Mouse (Mus musculus): ENCODE data around the gene C2.
"Not testable (repeated sequence)": the region's sequence is repeated elsewhere in the genome, so short reads cannot be mapped to it uniquely, and the experiment has no call there.

C2 gene

DNA sequence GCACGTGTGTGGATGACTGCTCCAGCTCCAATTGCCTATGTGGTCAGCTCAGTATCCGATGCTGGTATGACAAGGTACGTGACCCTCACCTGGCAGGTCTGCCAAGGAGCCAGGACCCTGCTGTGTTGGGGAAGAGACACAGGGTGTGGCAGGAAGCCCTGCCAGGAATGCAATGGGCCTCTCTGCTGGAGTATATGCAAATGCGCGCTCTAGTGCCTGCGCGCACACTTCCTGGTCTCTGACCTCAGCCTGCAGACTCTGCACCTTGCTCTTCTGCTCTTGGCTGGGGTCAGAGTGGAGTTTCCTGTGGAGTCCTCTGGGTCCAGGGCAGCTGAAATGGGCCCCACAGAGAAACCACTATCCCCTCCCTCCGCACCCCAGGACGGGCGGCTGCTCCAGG, 12.9 kb upstream of the C2 start:
- DNase-seq, result peak; percentile 69 to 77

GRCm38 (mm10) chr17:34902895-34903294, 4.8 kb upstream of the C2 start:
- no peak for DNase-seq

- not testable (repeated sequence) for DNase-seq
These were observed 3.9 kb upstream of the C2 start for GRCm38 (mm10) chr17:34901948-34902347.

DNA sequence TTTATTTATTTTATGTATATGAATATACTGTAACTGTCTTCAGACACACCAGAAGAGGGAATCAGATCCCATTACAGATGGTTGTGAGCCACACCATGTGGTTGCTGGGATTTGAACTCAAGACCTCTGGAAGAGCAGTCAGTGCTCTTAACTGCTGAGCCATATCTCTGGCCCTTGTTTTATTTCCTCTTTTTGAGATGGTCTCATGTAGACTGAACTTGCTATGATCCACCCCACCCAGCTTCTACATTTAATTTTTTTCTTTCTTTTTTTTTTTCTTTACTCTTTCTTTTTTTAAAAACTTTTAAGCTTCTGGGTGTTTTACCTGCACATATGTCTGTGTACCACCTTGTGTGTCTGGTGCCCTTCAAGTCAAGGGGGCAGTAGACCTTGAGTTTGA, 2.8 kb upstream of the C2 start:
- not testable (repeated sequence) for DNase-seq

DNA sequence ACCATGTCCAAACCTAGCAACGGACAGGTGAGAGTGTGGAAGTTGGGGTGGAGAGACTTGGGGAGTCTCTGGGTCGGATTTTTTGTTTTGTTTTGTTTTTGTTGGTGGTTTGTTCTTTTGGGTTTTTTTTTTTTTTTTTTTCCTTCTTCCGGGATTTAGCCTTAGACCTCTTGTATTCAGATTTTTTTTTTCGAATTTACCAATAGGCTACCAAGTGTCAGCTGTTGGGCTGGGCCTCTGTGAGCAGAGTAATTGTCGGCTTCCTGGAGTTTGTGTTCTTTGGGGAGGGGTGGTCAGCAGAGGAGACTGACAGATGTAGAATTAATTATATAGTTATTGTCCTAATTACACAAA, 1.8 kb upstream of the C2 start:
- peak; percentile 58 to 59 for DNase-seq

DNA sequence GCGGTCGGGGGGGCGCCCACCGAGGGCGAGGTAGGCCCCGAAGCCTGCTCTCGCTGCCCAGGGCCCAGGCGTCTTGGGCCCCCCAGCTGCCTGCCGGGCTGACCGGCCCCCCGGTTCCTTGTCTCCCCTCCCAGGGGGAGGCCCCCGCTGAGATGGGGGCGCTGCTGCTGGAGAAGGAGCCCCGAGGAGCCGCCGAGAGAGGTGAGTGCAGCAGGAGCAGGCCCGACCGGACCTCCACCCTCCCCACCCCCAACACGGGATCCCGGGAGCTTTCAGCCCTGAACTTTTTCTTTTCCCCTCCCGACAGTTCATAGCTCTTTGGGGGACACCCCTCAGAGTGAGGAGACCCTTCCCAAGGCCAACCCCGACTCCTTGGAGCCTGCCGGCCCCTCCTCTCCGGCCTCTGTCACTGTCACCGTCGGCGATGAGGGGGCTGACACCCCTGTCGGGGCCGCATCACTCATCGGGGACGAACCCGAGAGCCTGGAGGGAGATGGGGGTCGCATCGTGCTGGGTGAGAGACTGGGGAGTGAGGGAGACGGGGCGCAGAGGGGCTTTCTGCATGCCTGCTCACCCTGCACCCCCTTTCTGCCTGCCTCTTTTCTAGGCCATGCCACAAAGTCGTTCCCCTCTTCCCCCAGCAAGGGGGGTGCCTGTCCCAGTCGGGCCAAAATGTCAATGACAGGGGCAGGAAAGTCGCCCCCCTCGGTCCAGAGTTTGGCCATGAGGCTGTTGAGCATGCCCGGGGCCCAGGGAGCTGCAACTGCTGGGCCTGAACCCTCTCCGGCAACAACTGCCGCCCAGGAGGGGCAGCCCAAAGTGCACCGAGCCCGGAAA, 1.2 kb upstream of the C2 start:
- peak; percentile 39 to 69 for DNase-seq

DNA sequence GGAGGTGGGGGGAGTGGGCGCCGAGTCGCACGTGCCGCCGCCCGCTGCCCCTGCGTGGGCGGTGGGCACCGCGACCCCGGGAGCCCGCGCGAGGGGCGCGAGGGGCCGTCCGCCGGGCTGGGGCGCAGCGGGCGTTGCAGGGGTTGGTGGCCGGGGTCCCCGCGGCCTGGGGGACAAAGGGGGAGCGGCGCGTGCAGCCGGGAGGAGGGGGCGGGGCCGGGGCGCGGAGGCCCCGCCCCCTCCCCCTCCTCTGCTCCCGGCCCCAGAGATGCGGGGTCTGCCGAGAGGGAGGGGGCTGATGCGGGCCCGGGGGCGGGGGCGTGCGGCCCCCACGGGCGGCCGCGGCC, 614 bp upstream of the C2 start:
- DNase-seq, result peak in 1 of 2 experiments; percentile 59

DNA sequence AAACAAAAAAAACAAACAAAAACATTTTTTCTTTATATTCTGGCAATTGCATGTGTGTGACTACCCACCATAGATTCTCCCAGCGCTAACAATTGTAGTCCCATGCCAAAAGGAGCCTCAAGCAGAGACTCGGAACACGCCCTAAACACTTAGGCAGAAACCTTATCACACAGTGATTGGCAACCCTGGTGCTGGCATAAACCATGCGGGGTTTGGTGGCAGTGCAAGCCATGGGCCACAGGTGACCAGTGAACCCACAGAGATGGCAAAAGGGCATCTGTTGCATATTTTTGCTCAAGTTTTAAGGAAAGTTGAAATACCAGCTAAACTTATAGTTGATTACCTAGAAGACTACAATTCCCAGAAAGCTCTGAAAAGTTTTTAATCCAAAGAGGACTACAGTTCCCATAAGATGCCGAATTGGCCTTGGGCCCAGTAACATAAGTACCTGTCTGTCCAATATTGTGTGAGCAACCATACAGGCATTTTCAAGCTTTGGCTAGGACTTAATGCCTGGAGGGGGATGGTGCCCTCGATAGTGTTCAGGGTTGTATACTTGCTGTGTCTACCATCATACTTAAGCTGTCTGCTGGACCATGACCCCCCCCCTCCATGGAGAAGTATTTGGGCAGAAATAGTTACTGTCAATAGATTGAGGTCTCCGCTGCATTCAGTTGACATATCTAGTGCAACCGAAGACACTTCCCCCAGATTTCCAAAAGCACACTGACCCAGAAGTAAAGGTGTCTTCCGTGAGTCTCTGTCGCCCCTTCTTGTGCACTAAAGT, 499 bp downstream of the C2 start:
- DNase-seq, result peak; percentile 35 to 43

- DNase-seq, result no peak
These were observed 1.7 kb downstream of the C2 start for GRCm38 (mm10) chr17:34896366-34896765.

DNA sequence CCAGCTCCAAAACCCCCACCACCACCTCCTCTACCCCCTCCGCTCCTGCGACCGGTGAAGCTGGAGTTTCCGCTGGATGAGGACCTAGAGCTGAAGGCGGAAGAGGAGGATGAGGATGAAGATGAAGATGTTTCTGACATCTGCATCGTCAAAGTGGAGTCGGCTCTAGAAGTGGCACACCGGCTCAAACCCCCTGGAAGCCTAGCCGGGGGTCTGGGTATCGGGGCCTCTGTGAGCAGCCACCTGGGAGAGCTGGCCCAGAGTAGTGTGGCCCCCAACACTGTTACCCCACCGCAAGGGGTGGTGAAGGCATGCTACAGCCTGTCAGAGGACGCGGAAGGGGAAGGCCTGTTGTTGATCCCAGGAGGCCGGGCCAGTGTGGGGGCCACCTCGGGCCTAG, 2.3 kb downstream of the C2 start:
- DNase-seq, result no peak

- DNase-seq, result peak; percentile 25 to 77
These were observed 3.1 kb downstream of the C2 start for GRCm38 (mm10) chr17:34894801-34895530.

- peak; percentile 94 to 97 for DNase-seq
These were observed 3.9 kb downstream of the C2 start for GRCm38 (mm10) chr17:34894074-34894597.

- no peak for DNase-seq
These were observed 4.8 kb downstream of the C2 start for GRCm38 (mm10) chr17:34893072-34893824.

DNA sequence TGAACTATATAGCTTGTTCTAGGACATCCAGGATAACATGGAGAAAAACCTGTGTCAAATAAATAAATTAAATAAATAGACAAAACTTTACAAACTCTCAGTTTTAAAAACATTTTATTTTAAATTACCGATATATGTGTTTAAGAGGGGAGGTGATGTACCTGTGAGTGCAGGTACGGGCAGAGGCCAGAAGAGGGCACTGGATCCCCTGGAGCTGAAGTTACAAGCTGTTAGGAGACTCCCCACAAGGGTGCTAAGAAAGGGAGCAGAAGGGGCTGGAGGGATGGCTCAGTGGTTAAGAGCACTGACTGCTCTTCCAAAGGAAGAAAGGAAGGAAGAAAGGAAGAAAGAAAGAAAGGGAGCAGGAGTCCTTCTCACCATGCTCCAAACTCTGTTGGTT, 6.7 kb downstream of the C2 start:
- peak in 1 of 2 experiments; percentile 40 for DNase-seq

- DNase-seq, result no peak
These were observed 7.9 kb downstream of the C2 start for GRCm38 (mm10) chr17:34890074-34890743.

- DNase-seq, result no peak
These were observed 10.1 kb downstream of the C2 start for GRCm38 (mm10) chr17:34887942-34888341.

DNA sequence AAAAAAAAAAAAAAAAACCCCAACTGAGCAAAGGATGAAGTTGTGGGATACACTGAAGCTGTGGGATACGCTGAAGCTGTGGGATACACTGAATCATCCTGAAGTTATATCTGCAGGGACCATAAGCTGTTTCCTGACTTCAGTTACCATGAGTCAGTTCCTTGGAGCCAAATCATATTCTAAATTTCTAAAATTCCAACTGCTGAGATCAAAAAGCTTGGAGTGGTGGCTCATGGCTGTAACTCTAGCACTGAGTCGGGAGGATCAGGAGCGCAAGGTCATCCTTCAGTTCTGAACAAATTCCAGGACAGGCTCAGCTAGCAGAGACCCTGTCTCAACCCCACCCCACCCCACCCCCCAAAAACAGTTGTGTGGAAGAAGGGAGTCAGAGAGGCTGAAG, 12.4 kb downstream of the C2 start:
- no peak for DNase-seq

DNA sequence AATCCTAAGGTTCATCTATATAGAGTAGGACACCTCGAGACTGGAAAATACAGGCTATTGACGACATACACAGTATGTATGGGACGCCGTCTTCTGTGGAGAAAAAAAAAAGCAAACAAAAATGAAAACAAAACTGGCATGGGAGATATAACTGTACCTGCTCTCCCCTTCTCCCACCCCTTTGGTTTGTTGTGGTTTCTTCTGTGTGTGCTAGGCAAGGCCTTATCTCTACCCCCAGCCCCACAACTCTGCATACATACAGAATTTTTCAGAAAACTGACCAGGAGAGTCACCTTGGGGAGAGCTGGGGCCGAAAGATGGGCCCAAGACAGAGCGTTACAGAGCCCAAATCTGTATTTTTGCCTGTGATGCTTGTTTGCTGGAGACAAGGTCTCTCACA, 13.4 kb downstream of the C2 start:
- no peak for DNase-seq

DNA sequence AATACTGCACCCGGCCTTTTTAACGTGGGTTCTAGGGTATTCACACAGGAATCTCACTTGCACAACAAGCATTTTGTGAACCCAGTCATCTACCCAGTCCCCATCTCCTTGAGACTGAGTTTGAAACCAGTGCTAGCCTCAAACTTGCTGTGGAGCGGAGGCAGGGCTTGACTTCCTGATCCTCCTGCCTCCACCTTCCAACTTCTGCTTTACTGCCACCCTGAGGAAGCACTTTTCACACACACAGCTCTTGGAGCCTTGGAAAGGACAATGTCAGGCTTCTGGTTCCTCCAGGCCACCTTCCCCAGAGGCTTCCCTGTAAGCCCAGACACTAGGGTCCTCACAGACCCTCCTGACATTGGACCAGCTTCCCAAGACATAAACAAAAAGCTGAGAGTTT, 14.7 kb downstream of the C2 start:
- peak in 1 of 2 experiments; percentile 31 for DNase-seq

DNA sequence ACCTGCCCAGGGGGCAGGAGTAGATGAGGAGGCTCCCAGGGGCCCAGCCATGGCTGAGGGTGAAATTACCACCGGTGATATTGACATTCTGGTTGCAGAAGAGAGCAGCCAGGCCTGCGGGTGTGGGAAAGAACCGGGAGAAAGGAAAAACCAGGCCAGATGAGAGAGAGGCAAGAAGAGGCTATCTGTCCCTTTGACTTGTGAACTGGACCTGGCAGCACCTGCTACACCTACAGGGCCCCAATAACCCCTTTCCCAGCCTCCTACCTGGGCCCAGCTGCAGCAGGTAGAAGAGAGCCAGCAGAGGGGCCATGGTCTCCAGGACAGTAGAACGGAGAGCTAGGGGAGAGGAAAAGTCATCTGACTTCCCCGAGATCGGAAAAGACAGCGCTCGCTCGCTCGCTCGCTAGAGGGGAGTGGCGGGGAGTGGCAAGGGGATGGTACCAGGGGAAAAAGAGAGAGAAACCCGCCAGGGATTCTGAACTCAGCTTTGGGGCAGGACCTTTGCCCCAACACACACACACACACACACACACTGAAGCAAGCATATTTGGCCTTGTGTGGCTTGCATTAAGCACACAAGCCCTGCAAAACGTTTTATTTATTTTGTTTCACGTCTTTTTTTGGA, 16.3 kb downstream of the C2 start, which contains the start of gene Gm20547:
Gene Gm20547, minus strand, starts transcription at position 360 of the 628 bp plus-strand sequence.
- peak; percentile 58 to 66 for DNase-seq

GRCm38 (mm10) chr17:34881166-34881565, 16.9 kb downstream of the C2 start:
- DNase-seq, result peak in 1 of 2 experiments; percentile 5

All from kidney, postnatal 36 days (tissue).